Mouse (Mus musculus): Measurements from ENCODE around the gene Thap3.

DNA sequence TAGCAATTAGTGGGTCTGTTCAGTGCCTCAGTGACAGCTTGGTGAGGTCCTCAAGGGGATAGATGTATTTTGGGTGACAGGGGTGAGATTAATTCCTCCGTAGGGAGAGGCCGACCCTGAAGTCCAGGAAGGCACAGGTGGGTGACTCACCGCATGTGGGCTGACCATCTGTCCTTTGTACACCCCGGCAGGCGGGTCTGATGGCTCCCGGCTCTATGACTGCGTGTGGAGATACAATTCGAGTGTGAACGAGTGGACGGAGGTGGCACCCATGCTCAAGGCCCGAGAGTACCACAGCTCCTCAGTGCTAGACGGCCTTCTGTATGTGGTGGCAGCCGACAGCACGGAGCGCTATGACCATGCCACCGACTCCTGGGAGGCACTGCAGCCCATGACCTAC, 23.3 kb upstream of the Thap3 start:
- no peak for TF ChIP-seq EP300 (IDR thresholded peaks at IDR 0.05; ENCODE audit: low read length)
- TF ChIP-seq CTCF (conservative IDR thresholded peaks at IDR 0.05 in 1 of 2, IDR thresholded peaks at IDR 0.05 in 1 of 2; ENCODE audit: low read depth in 2 of 2, low read length in 2 of 2), result no peak
- TF ChIP-seq POLR2A (IDR thresholded peaks at IDR 0.05; ENCODE audit: low read depth, low read length), result no peak

All from CH12.LX (cell line).